Mouse (Mus musculus) right cerebral cortex, postnatal 4 days (tissue): ENCODE results near the gene Gm49361.
A peak's percentile ranks its signal among the peaks of the same experiment; 100 is the strongest.
"Not testable (repeated sequence)": the region's sequence is repeated elsewhere in the genome, so short reads cannot be mapped to it uniquely, and the experiment has no call there.

Experiments
- DNase-seq: peaks from one replicate; pipeline ENCODE4 v3.0.0-alpha.2; 2022

Gm49361 gene

GRCm38 (mm10) chr14:57686647-57687046 is 59.3 kb downstream of the Gm49361 start:
- DNase-seq = no peak

GRCm38 (mm10) chr14:57684579-57684978 is 61.3 kb downstream of the Gm49361 start:
- peak; percentile 72 for DNase-seq

GRCm38 (mm10) chr14:57682751-57683150 is 63.2 kb downstream of the Gm49361 start:
- DNase-seq = no peak

- DNase-seq = peak; percentile 94
These were observed 65.9 kb downstream of the Gm49361 start for GRCm38 (mm10) chr14:57679958-57680535.

GRCm38 (mm10) chr14:57679523-57679922 is 66.4 kb downstream of the Gm49361 start:
- no peak for DNase-seq

GRCm38 (mm10) chr14:57675481-57675880 is 70.4 kb downstream of the Gm49361 start:
- no peak for DNase-seq

- DNase-seq = no peak
These were observed 80.3 kb downstream of the Gm49361 start for GRCm38 (mm10) chr14:57665628-57665950.

GRCm38 (mm10) chr14:57664822-57665627 is 80.9 kb downstream of the Gm49361 start, which contains the start of gene Xpo4:
TSS of gene Xpo4 (minus strand) at chr14:57665430.
- peak; percentile 81 for DNase-seq

- DNase-seq = no peak
These were observed 81.5 kb downstream of the Gm49361 start for GRCm38 (mm10) chr14:57664311-57664821.

GRCm38 (mm10) chr14:57663630-57664029 is 82.3 kb downstream of the Gm49361 start:
- no peak for DNase-seq

GRCm38 (mm10) chr14:57658301-57658700 is 87.6 kb downstream of the Gm49361 start:
- no peak for DNase-seq

GRCm38 (mm10) chr14:57657500-57657899 is 88.4 kb downstream of the Gm49361 start:
- no peak for DNase-seq

GRCm38 (mm10) chr14:57656519-57656918 is 89.4 kb downstream of the Gm49361 start:
- not testable (repeated sequence) for DNase-seq

- no peak for DNase-seq
These were observed 96.4 kb downstream of the Gm49361 start for GRCm38 (mm10) chr14:57649501-57649900.

- DNase-seq = no peak
These were observed 99.7 kb downstream of the Gm49361 start for GRCm38 (mm10) chr14:57646155-57646554.

- no peak for DNase-seq
These were observed 106.8 kb downstream of the Gm49361 start for GRCm38 (mm10) chr14:57639153-57639552.

- DNase-seq = no peak
These were observed 111.8 kb downstream of the Gm49361 start for GRCm38 (mm10) chr14:57634141-57634540.

GRCm38 (mm10) chr14:57629595-57629994 is 116.3 kb downstream of the Gm49361 start:
- DNase-seq = no peak

GRCm38 (mm10) chr14:57622934-57623333 is 123.0 kb downstream of the Gm49361 start:
- DNase-seq = no peak

- DNase-seq = no peak
These were observed 124.2 kb downstream of the Gm49361 start for GRCm38 (mm10) chr14:57621699-57622098.

GRCm38 (mm10) chr14:57620598-57621236 is 125.2 kb downstream of the Gm49361 start:
- DNase-seq = no peak

- DNase-seq = no peak
These were observed 126.4 kb downstream of the Gm49361 start for GRCm38 (mm10) chr14:57619487-57619886.

GRCm38 (mm10) chr14:57617675-57618074 is 128.2 kb downstream of the Gm49361 start:
- DNase-seq = no peak
